Mouse (Mus musculus) skeletal muscle tissue, adult 2 months (tissue): ENCODE measurements at regions not wholly inside any gene's neighbourhood (a gene's known extent, or its start where the extent isn't known, plus 50 kb on each side); places are given as distances from the start of the nearest gene placed in this dataset.

ENCODE experiments used
- DNase-seq: peaks from one replicate; pipeline ENCODE4 v3.0.0-alpha.2; 2012; ENCODE audit warnings: low read depth, low spot score

GRCm38 (mm10) chr8:113183186-113183585 is 452.2 kb upstream of the Mon1b start:
- DNase-seq, result no peak

GRCm38 (mm10) chr8:113190537-113190936 is 444.9 kb upstream of the Mon1b start:
- DNase-seq, result no peak

- DNase-seq, result no peak
Observed at GRCm38 (mm10) chr8:113191537-113191936, 443.9 kb upstream of the Mon1b start.
